Mouse (Mus musculus): ENCODE measurements around the gene Anln.
"Not testable (repeated sequence)": the region's sequence is repeated elsewhere in the genome, so short reads cannot be mapped to it uniquely, and the experiment has no call there.

Anln gene

DNA sequence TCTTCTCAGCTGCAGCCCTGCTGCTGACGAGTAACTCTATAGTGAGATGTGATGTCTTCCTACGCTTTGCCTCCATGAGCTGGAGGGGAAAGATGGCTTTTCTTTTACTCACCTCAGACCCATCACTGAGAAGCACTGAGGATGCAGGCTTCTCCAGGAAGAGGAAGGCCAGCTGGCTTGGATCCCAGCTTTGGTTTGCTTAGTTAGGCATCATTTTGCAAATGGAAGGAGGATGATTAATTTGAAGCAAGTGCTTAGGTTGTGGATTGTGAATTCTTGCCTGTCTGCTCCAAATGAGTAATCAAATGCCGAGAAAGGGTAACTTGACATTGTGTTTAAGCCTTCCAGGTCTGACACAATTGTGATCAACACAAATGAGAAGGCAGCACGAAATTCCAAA is 10.0 kb upstream of the Anln start:
- no peak for DNase-seq

DNA sequence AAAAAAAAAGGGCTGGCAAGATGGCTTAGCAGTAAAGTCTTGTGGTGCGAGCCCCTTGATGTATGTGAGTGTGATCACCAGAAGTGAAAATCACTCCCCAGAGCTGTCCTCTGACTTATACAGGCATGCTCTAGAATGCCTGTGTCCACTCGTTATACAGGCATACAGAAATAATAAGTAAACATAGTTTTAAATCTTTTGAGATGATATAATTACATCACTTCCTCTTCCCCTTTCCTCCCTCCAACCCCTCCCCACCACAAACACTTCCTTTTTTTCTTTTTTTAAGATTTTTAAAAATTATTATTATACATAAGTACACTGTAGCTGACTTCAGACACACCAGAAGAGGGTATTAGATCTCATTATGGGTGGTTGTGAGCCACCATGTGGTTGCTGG is 5.7 kb upstream of the Anln start:
- DNase-seq, result no peak

DNA sequence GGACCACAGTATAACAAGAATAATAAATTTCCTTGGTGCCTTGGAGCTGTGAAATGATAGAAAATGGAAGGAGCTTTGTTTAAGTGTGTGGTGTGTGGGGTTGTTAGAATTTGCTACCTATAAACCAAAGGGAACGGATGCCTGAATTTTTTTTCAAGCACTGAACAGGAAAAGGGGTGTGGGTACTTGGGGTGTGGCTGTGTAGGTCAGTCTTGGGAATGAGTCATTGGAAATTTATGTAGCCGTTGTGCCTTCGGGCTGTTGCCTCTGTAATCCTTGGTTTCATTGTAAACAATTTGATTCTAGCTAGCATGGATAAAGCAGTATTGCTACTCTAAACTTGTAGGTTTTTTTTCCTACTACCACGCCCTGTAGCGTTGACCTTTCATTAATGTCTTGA is 1.4 kb upstream of the Anln start:
- no peak for DNase-seq

- no peak for DNase-seq
Measured at GRCm38 (mm10) chr9:22389736-22390245, 803 bp upstream of the Anln start.

- DNase-seq, result no peak
Measured at GRCm38 (mm10) chr9:22388401-22388980, 497 bp downstream of the Anln start.

DNA sequence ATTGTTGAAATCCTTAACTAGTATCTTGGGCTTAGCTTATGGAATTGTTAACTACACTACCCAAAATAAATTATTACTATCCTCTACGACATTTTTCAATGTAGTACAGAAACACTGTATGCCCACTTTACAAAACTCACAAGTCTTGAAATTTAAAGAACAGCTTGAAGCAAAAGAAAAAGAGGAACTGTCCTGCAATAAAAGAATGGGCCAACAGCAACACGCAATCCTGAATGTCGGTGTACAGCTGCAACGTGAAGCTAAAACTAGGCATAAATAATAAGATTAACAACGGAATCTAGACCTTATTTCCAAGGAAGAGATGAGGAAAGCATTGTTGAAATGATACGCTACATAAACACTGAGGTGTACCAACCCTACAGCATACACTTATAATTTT is 1.1 kb downstream of the Anln start:
- no peak for DNase-seq

DNA sequence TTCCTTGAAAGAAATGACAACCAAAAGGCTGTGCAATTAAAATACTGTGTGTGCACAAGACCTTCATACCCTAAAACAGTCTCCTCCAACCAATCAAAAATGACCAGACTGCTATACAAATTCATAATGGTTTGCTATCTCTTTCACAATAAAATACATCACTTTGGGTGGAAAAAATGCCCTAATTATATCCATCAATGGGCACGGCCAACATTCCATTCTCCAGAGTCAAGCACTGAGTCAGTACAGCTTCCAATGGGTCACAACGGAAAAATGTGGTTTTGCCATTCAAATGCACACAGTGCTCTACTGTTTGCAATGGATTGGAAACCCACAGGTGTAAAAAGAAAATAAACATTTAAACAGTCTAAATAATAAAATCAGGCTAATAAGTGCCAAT is 3.1 kb downstream of the Anln start:
- no peak for DNase-seq

GRCm38 (mm10) chr9:22376086-22376485 is 12.9 kb downstream of the Anln start:
- no peak for DNase-seq

DNA sequence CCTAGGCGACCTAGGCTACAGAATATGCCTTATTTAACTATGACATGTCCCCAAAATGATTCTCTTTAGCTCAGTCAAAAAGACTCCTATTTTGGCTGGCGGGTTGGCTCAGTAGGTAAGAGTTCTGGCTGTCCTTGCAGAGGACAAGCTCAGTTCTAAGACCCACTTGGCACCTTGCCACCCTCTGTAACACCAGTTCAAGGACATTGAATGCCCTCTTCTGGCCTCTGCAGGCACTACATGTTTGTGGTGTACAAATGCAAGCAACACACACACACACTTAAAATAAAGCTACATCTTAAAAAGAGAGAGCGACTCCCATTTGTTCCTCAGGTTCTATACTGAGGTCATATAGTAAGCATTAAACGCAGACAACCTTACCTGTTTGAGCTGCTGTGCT is 16.2 kb downstream of the Anln start:
- peak; percentile 51 for DNase-seq

GRCm38 (mm10) chr9:22368030-22368429 is 21.0 kb downstream of the Anln start:
- no peak for DNase-seq

- no peak for DNase-seq
Measured at GRCm38 (mm10) chr9:22366621-22367020, 22.4 kb downstream of the Anln start.

DNA sequence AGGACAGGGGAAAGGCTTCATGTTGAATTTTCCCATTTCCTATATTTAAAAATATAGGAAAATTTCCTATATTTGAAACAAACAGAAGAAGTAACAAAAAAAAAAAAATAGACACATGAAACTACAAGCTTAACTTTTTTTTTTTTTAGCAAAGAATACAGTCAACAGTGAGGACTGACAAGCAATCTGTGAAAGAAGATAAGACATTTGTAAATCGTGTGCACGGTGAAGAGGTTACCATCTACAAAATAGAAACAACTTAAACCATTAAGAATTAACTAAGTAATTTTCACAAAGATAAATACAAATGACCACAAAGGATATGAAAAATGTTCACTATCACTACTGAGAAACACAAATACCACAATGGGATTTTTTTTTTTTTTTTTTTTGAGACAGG is 22.8 kb downstream of the Anln start:
- DNase-seq, result no peak

DNA sequence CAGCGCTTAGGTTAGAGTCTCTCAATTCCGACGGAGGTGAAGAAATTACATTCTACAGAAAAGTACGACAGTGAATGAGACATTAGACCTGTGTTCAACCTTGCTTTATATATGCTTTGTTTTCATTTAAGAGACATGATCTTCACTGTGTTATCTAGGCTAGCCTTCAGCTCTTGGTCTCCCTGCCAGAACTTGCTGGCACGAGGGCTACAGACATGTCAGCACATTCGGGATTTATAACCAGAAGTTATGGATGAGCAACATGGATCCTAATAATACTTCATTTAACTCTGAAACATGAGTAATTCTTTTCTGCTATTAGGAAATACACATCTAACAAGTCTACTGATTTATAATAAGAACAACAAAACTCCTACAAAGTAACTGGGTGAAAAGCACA is 28.1 kb downstream of the Anln start:
- DNase-seq, result no peak

DNA sequence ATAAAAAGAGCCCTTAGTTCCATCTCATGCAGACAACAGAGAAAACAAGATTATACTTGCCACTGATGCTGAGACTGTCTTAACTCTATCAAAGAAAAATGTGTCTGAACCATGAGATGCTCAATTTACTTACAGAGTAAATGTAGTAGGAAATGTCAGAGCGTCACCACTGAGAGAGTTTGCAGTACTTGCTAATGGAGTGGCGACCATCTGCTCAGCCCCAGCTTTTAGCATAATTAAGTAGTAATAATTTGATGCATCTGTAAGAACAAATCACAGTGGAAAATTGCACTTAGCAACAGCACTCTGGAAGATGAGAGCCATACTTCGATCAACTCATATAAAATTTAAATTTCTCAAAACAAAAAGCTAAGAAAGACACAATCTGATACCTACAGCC is 33.1 kb downstream of the Anln start:
- no peak for DNase-seq

- DNase-seq, result no peak
Measured at GRCm38 (mm10) chr9:22353901-22354300, 35.1 kb downstream of the Anln start.

DNA sequence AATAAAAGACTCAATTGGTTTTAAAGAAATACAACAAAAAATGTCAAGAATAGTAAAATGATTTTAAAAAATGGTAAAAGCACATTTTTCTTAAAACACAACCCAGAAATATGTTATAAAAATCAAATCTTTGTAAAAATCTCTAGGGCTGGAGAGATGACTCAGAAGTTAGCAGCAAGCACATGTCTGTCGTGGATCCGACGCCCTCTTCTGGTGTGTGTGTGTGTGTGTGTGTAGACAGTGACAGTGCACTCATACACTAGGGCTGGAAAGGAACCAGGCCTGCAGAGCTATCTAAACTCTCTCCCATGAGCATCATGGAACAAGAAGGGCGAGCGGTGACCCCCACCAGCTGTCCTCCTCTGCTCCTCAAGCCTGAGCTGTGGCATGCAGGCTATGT is 35.5 kb downstream of the Anln start:
- DNase-seq, result no peak

DNA sequence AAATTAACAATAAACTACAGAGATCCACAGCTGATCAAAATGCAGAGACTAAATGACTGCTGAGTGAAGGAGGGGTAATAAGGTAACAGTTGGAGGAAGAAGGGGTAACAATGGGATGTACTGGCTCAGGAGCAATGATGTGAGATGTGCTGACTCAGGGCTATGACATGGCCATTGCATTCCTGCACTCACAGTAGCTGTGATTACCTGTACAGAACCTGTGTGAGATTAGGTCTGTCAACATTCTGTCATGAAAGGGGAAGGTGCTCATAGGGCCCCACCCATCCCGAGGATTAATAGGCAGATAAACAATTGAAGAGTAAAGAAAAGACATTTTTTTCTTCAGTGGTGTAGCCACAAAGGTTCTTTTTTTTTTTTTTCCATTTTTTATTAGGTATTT is 48.7 kb downstream of the Anln start:
- no peak for DNase-seq

DNA sequence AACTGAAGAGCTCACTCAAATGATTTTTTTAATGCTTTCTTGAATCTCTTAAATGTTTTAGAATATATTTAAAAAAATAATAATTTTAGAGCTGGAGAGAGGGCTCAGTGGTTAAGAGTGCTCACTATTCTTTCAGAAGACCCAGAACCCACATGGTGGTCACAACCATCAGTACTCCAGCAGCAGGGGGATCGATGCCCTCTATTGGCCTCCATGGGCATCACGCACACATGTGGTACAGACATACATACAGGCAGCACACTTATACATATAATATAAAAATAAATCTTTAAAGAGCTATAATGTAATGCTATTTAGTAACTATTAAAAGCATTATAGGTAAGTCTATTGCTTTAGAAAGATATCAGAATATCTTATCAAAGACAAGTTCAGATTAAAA is 51.8 kb downstream of the Anln start:
- no peak for DNase-seq

DNA sequence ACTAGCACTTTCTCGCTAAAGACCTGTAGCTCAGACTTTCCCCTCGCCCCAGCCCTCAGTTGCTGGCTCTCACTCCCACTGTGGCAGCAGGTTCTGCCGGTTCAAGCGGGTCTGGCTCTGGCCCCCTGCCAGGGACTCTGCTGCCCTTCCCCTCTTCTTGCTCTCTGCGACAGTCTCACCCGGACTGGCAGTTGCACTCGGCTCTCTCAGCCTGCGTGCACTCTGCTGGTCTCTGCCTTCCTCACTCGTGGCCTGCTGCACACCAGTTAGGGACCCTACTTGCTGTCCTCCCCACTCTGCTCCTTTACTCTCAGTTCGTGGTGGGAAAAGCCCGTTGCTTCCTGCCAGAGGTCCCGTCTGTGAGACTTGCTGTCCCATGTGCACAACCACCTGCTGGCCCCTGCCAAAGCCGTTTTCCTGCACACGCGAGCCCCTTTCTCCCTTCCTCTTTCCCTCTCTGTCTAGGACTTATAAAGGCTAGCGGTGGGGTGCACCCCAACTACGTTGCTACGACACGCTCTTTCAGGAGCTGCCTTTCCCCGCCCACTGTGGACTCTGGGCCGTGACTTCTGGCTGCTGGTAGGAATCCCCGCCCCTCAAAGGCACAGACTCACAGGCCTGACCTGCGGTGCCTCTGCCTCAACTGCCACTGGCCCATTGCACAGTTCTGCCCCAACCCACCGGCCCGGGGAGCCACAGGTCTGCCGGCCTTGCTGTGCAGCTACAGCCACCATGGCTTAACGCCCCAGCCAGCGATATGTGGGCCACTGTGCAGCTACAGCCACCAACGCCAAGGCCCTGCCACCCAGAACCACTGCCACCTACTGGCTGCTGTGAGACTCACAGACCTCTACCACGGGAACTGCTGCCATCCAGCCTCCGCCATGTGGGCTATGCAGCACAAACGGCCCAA is 61.3 kb downstream of the Anln start:
- DNase-seq, result peak; percentile 93

DNA sequence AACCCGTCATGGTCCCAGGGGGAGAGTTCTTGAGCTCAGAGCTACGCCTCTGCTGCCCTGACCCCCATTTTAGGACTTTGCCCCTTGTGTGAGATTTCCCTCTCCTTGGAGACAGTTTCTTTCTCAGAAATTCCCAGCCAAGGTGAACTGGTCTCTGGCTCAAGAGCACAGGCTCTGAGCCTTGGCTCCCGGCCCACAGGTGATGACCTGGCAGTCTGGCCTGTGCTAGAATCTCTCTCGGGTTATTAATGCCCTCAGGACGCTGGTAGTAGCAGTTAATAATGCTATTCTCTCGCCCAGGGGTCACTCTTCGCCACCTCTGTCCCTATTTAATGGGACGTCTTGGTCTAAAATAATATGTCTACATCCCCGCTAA is 61.9 kb downstream of the Anln start:
- peak; percentile 8 for DNase-seq

GRCm38 (mm10) chr9:22324579-22324978 is 64.4 kb downstream of the Anln start:
- no peak for DNase-seq

DNA sequence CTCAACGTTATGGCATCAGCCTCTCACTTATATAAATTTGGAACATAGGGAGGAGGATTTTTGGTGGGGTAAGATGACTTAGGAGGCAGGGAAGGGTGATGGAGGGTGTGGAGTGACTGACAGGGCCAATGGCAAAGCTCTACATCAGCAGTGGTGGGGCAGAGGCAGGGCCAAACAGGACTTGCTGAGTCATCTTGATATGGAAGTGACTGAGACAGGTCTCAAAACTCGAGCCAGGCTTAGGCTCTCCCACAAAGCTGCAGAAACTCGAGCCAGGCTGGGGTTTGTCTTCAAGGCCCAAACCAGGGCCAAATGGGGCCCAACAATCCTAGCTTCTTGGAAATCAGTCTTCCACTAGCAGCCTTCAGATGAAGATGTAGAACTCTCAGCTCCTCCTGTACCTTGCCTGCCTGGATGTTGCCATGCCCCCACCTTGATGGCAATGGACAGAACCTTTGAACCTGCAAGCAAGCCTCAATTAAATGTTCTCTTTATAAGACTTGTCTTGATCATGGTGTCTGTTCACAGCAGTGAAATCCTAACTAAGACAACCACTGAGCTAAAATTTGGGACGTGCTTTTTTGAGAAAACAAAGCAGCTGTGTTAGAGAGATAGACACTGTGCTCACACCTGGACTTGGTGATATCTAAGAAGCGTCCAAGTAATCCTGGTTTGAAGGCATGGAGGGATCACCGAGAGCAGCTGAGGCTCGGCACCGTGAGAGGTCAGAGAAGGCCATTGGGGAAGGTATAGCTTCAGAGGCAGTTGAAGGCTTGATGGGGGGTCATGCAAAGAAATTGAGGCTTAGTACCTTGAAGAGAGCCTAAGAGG is 66.4 kb downstream of the Anln start:
- DNase-seq, result no peak

GRCm38 (mm10) chr9:22319109-22319508 is 69.9 kb downstream of the Anln start:
- DNase-seq, result no peak

DNA sequence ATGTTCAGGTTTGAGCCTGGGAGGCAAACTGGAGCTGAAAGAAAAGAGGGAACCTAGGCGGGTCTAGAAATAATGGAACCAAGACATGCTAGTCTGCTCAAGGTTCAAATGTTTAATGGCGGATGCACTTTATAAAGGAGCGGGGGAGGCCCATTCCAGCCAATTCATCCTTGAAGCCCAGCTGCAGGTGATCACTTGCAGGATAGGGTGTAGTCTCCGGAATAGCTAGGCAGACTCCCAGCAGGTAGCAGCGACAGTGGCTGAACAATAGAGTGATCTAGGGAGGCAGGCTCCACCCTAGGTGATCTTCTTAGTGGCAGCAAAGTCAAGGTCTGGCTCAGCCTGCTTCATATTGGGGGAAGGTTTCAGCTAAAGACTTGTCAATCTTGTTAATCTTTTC is 72.9 kb downstream of the Anln start:
- DNase-seq, result not testable (repeated sequence)

All from thymus, postnatal 4 days (tissue).